Mouse (Mus musculus): ENCODE measurements around the gene Nav2.

GRCm38 (mm10) chr7:49604244-49604643 is 695.7 kb downstream of the Nav2 start:
- TF ChIP-seq NANOG (IDR thresholded peaks at IDR 0.05; ENCODE audit: borderline replicate concordance, low read length) (no peak), CTCF (conservative IDR thresholded peaks at IDR 0.05; ENCODE audit: low read length) (no peak), POU5F1 (IDR thresholded peaks at IDR 0.05; ENCODE audit: borderline replicate concordance, low read length) (no peak)

Measured in E14TG2a.4 (cell line).